In the genomic region with DNA sequence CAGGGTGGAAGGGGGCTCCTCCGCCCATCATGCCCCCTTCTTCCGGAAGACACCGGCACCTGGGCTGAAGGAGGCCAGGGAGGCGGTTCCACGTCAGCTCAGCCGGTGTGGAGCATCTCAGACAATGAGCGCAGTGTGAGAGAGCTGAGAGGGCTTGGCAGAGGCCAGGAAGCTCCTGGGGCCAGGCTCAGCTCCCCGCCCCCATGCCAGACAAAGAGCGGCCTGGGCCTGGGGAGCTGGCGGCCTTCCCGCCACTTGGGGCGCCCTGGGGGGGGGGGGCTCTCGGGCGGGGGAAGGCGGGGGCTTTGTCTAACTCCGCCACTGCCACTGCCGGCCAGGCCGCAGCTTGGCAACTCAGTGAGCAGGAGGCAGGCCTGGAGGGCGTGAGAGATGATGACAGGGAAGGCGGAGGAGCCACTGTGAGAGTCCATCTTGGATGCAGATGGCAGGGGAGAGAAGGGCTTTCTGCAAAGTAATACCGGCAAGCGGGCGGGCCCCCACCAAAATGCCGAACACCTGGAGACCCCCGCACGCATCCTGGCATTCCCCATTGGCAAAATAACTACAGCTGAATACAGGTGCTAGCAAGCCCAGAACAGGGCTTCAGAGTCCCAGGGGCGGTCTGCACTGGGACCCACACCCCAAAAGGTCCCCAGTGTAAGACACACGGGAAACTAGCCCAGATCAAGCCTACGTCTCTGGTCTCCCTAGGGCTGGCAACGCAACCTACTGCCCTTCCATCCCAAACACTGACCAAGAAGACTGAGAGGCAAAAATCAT, we compare ENCODE assay signal across 8 mouse cellular contexts. TPM values are rescaled to one million over a fixed set of nuclear protein-coding genes. Genes with fewer than 3 reads are reported as not detected.
A peak's percentile ranks its signal among the peaks of the same experiment; 100 is the strongest.
DNase-seq lines count a peak whose midpoint lies in the region; ATAC-seq and TF ChIP-seq lines count a peak whose summit lies in the region.

No protein-coding gene starts in this region.

- DNase-seq in liver, embryonic 13.5 days = peak; percentile 42
- peak; percentile 61 to 69 for DNase-seq in natural killer cell, adult 2 months (ENCODE audit: low spot score in 2 of 2)

- peaks cover 25% of the 10 kb centered on the region for H3K36me3 ChIP-seq in C2C12 (ENCODE audit: control insufficient read depth, insufficient read depth)
- peaks cover 24% of the 10 kb centered on the region for H3K36me3 ChIP-seq in heart, embryonic 12.5 days
- H3K36me3 ChIP-seq in kidney, embryonic 15.5 days = peaks cover 26% of the 10 kb centered on the region
- peaks cover 26% of the 10 kb centered on the region for H3K36me3 ChIP-seq in liver, embryonic 13.5 days
- peaks cover 21% of the 10 kb centered on the region for H3K36me3 ChIP-seq in stomach, embryonic 15.5 days

- H3K4me3 ChIP-seq in C2C12 (ENCODE audit: insufficient read depth, poor library complexity, severe bottlenecking) = peak overlapping the region; percentile 65
- peak overlapping the region; percentile 73 for H3K4me3 ChIP-seq in bone marrow macrophage, adult 2 months (ENCODE audit: insufficient read depth, low read length)
- peak overlapping the region; percentile 100 for H3K4me3 ChIP-seq in heart, embryonic 12.5 days
- peak overlapping the region; percentile 96 for H3K4me3 ChIP-seq in kidney, embryonic 15.5 days (replicated peaks)
- peak overlapping the region; percentile 94 for H3K4me3 ChIP-seq in liver, embryonic 13.5 days (replicated peaks)
- H3K4me3 ChIP-seq in stomach, embryonic 15.5 days (replicated peaks) = peak overlapping the region; percentile 96

- no peak for TF ChIP-seq CTCF in C2C12 (IDR thresholded peaks at IDR 0.05; ENCODE audit: control insufficient read depth, insufficient read depth, insufficient read length)
- no peak for TF ChIP-seq CTCF in bone marrow macrophage, adult 2 months (IDR thresholded peaks at IDR 0.05; ENCODE audit: low read depth, low read length)

- H3K9me3 ChIP-seq in heart, embryonic 12.5 days (replicated peaks) = no peaks in the 10 kb centered on the region
- H3K9me3 ChIP-seq in kidney, embryonic 15.5 days (replicated peaks) = no peaks in the 10 kb centered on the region
- no peaks in the 10 kb centered on the region for H3K9me3 ChIP-seq in liver, embryonic 13.5 days (replicated peaks)
- H3K9me3 ChIP-seq in stomach, embryonic 15.5 days = no peaks in the 10 kb centered on the region

- 2% methylated on average over 26 of the region's 30 CpGs for WGBS in heart, embryonic 12.5 days
- 1% methylated on average over 25 of the region's 30 CpGs for WGBS in kidney, embryonic 15.5 days
- 3% methylated on average over 29 of the region's 30 CpGs for WGBS in liver, embryonic 13.5 days (ENCODE audit: insufficient replicate concordance)
- WGBS in stomach, embryonic 15.5 days = under 1% methylated on average over 26 of the region's 30 CpGs

- H3K4me1 ChIP-seq in bone marrow macrophage, adult 2 months (ENCODE audit: control insufficient read depth, insufficient read depth, low read length) = peaks cover 27% of the 10 kb centered on the region
- H3K4me1 ChIP-seq in heart, embryonic 12.5 days (replicated peaks) = peaks cover 29% of the 10 kb centered on the region
- peaks cover 38% of the 10 kb centered on the region for H3K4me1 ChIP-seq in kidney, embryonic 15.5 days
- H3K4me1 ChIP-seq in liver, embryonic 13.5 days (replicated peaks) = peaks cover 46% of the 10 kb centered on the region
- H3K4me1 ChIP-seq in stomach, embryonic 15.5 days = peaks cover 23% of the 10 kb centered on the region

- peaks cover 64% of the 10 kb centered on the region for H3K79me2 ChIP-seq in C2C12 (ENCODE audit: control insufficient read depth, insufficient read depth)

- H3K9ac ChIP-seq in heart, embryonic 12.5 days = peak overlapping the region; percentile 100
- peak overlapping the region; percentile 100 for H3K9ac ChIP-seq in kidney, embryonic 15.5 days
- peak overlapping the region; percentile 96 for H3K9ac ChIP-seq in liver, embryonic 13.5 days
- peak overlapping the region; percentile 79 for H3K9ac ChIP-seq in stomach, embryonic 15.5 days

- H3ac ChIP-seq in C2C12 (ENCODE audit: control insufficient read depth, insufficient read length, low read depth) = peak overlapping the region; percentile 91

- TF ChIP-seq POLR2A in bone marrow macrophage, adult 2 months (IDR thresholded peaks at IDR 0.05; ENCODE audit: borderline replicate concordance, low read depth, low read length) = no peak

- peak; percentile 26; the same call in 1 of the 2 replicates for ATAC-seq in erythroblast, adult 5-6 weeks (replicated peaks; ENCODE audit: low FRiP score, poor library complexity, severe bottlenecking)
- ATAC-seq in heart, embryonic 12.5 days (ENCODE audit: insufficient number of reproducible peaks, low FRiP score) = peak; percentile 87
- ATAC-seq in kidney, embryonic 15.5 days (replicated peaks; ENCODE audit: low FRiP score) = peak; percentile 89
- ATAC-seq in liver, embryonic 13.5 days (ENCODE audit: low read depth) = peak; percentile 57
- ATAC-seq in stomach, embryonic 15.5 days (ENCODE audit: insufficient read depth, low FRiP score, low read depth) = peak; percentile 85

- no peaks in the 10 kb centered on the region for H3K27me3 ChIP-seq in C2C12 (ENCODE audit: control insufficient read depth, insufficient read depth, insufficient read length)
- H3K27me3 ChIP-seq in heart, embryonic 12.5 days (replicated peaks) = no peaks in the 10 kb centered on the region
- H3K27me3 ChIP-seq in kidney, embryonic 15.5 days = no peaks in the 10 kb centered on the region
- H3K27me3 ChIP-seq in liver, embryonic 13.5 days = no peaks in the 10 kb centered on the region
- no peaks in the 10 kb centered on the region for H3K27me3 ChIP-seq in stomach, embryonic 15.5 days (replicated peaks)

- no peak overlapping the region for H3K27ac ChIP-seq in bone marrow macrophage, adult 2 months (ENCODE audit: insufficient read depth, low read depth, low read length)
- H3K27ac ChIP-seq in heart, embryonic 12.5 days (ENCODE audit: poor library complexity, severe bottlenecking) = peak overlapping the region; percentile 99
- peak overlapping the region; percentile 98 for H3K27ac ChIP-seq in kidney, embryonic 15.5 days
- peak overlapping the region; percentile 89 for H3K27ac ChIP-seq in liver, embryonic 13.5 days
- peak overlapping the region; percentile 97 for H3K27ac ChIP-seq in stomach, embryonic 15.5 days

- peak overlapping the region; percentile 88 for H3K4me2 ChIP-seq in heart, embryonic 12.5 days
- peak overlapping the region; percentile 89 for H3K4me2 ChIP-seq in kidney, embryonic 15.5 days
- peak overlapping the region; percentile 97 for H3K4me2 ChIP-seq in liver, embryonic 13.5 days
- H3K4me2 ChIP-seq in stomach, embryonic 15.5 days = peak overlapping the region; percentile 95

- peaks cover 49% of the 10 kb centered on the region for H3K79me3 ChIP-seq in C2C12 (ENCODE audit: low read depth)

TF ChIP-seq in C2C12, 6 proteins besides CTCF, POLR2A, EP300 and RAD21:
- TF ChIP-seq FOSL1 (IDR thresholded peaks at IDR 0.05; ENCODE audit: insufficient read depth, low read length, poor library complexity, severe bottlenecking) (no peak), MAX (IDR thresholded peaks at IDR 0.05) (peak; percentile 36), CEBPB (IDR thresholded peaks at IDR 0.05; ENCODE audit: low read depth) (no peak), MYOD1 (IDR thresholded peaks at IDR 0.05; ENCODE audit: control insufficient read depth, insufficient read length, low read depth) (no peak), MYOG (IDR thresholded peaks at IDR 0.05; ENCODE audit: control insufficient read depth, extremely low read depth, insufficient read length) (no peak), USF1 (IDR thresholded peaks at IDR 0.05; ENCODE audit: low read depth) (no peak)
TF ChIP-seq in C2C12: peak in this region for 1.

RNA-seq across cellular contexts. Expression of gene Cdk2ap1, which starts 10.6 kb away (rescaled TPM):
- polyA plus RNA-seq in C2C12 (2012; fragmentation: generic; extraction: Trizol) = 321 TPM
- polyA plus RNA-seq in bone marrow macrophage, adult 2 months (2012; ENCODE audit: insufficient read depth, insufficient read length, missing spikeins) = 88.0 and 92.2 TPM in 2 replicates
- total RNA-seq in erythroblast, adult 5-6 weeks (2015; ENCODE audit: low replicate concordance) = 46.4 and 55.1 TPM in 2 replicates
- 31.2 and 56.3 TPM in 2 replicates for total RNA-seq in erythroblast, adult 5-6 weeks (2017; ENCODE audit: low replicate concordance)
- polyA plus RNA-seq in heart, embryonic 12.5 days (2016; fragmentation: Nextera tagmentation; extraction: Ambion mirVana) = 61.2 and 69.9 TPM in 2 replicates
- polyA plus RNA-seq in kidney, embryonic 15.5 days (2015; fragmentation: Nextera tagmentation; extraction: Ambion mirVana) = 39.0 and 44.9 TPM in 2 replicates
- 15.2 and 17.1 TPM in 2 replicates for polyA plus RNA-seq in liver, embryonic 13.5 days (2015; fragmentation: Nextera tagmentation; extraction: Ambion mirVana)
- 130 and 165 TPM in 2 replicates for polyA plus RNA-seq in stomach, embryonic 15.5 days (2015; fragmentation: Nextera tagmentation; extraction: Ambion mirVana)

RNA-seq across cellular contexts. Expression of gene 2810006K23Rik, which starts 24.4 kb away (rescaled TPM):
- 7.8 TPM for polyA plus RNA-seq in C2C12 (2012; fragmentation: generic; extraction: Trizol)
- 12.4 and 12.5 TPM in 2 replicates for polyA plus RNA-seq in bone marrow macrophage, adult 2 months (2012; ENCODE audit: insufficient read depth, insufficient read length, missing spikeins)
- 2.3 and 2.9 TPM in 2 replicates for total RNA-seq in erythroblast, adult 5-6 weeks (2015; ENCODE audit: low replicate concordance)
- total RNA-seq in erythroblast, adult 5-6 weeks (2017; ENCODE audit: low replicate concordance) = 3.1 and 3.3 TPM in 2 replicates
- 18.2 and 19.4 TPM in 2 replicates for polyA plus RNA-seq in heart, embryonic 12.5 days (2016; fragmentation: Nextera tagmentation; extraction: Ambion mirVana)
- polyA plus RNA-seq in kidney, embryonic 15.5 days (2015; fragmentation: Nextera tagmentation; extraction: Ambion mirVana) = 20.0 and 21.7 TPM in 2 replicates
- 7.0 and 7.7 TPM in 2 replicates for polyA plus RNA-seq in liver, embryonic 13.5 days (2015; fragmentation: Nextera tagmentation; extraction: Ambion mirVana)
- polyA plus RNA-seq in stomach, embryonic 15.5 days (2015; fragmentation: Nextera tagmentation; extraction: Ambion mirVana) = 16.2 and 16.4 TPM in 2 replicates

RNA-seq across cellular contexts. Expression of gene Mphosph9, which starts 24.6 kb away (rescaled TPM):
- polyA plus RNA-seq in C2C12 (2012; fragmentation: generic; extraction: Trizol) = 3.1 TPM
- 4.2 and 7.2 TPM in 2 replicates for polyA plus RNA-seq in bone marrow macrophage, adult 2 months (2012; ENCODE audit: insufficient read depth, insufficient read length, missing spikeins)
- 3.1 and 14.4 TPM in 2 replicates for total RNA-seq in erythroblast, adult 5-6 weeks (2015; ENCODE audit: low replicate concordance)
- total RNA-seq in erythroblast, adult 5-6 weeks (2017; ENCODE audit: low replicate concordance) = 7.8 and 28.5 TPM in 2 replicates
- polyA plus RNA-seq in heart, embryonic 12.5 days (2016; fragmentation: Nextera tagmentation; extraction: Ambion mirVana) = 13.4 and 14.8 TPM in 2 replicates
- polyA plus RNA-seq in kidney, embryonic 15.5 days (2015; fragmentation: Nextera tagmentation; extraction: Ambion mirVana) = 13.4 TPM in 2 replicates
- 5.6 and 6.3 TPM in 2 replicates for polyA plus RNA-seq in liver, embryonic 13.5 days (2015; fragmentation: Nextera tagmentation; extraction: Ambion mirVana)
- polyA plus RNA-seq in stomach, embryonic 15.5 days (2015; fragmentation: Nextera tagmentation; extraction: Ambion mirVana) = 10.4 and 10.8 TPM in 2 replicates

Comparison
In these comparisons a context has a peak if more than half of its experiments do, and no peak if none do; other contexts are left out.
1. ATAC-seq: peak in every context shown above with its lines; median percentile 89 in kidney, embryonic 15.5 days; 87 in heart, embryonic 12.5 days; 85 in stomach, embryonic 15.5 days; 57 in liver, embryonic 13.5 days; 26 in erythroblast, adult 5-6 weeks.